Mouse (Mus musculus): Measurements from ENCODE around the gene Zfp784. TPM values are rescaled to one million over a fixed set of nuclear protein-coding genes. Genes with fewer than 3 reads are reported as not detected.
"Not testable (repeated sequence)": the region's sequence is repeated elsewhere in the genome, so short reads cannot be mapped to it uniquely, and the experiment has no call there.

The Zfp784 gene
- total and polyA plus RNA-seq, 2 experiments from 2014 or later = 5.0 to 5.2 TPM

DNA sequence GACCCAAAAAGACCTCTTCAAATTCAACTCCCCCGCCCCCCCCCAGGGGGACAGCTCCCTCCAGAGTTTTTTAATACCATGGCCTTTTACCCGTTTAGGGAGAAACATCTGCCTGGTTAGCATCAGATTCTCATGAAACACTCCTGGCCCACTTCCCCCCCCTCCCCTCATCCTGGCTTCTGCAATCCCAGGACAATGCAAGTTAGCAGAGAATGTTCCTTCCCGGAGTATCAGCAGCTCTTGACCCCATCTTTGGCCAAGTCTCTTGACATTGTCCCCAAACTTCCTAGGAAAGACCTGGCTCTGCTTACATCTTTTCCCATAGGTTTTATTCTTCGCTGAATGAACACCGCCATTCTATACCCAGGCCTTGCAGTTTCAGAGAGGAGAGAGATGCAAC is 17.0 kb downstream of the Zfp784 start:
- Histone ChIP-seq H3K9me3 (ENCODE audit: low read length) (no peaks in the 10 kb centered on the region), H3K36me3 (ENCODE audit: insufficient read depth) (peaks cover 35% of the 10 kb centered on the region), H3K4me3 (ENCODE audit: low read depth, low read length) (peak overlapping the region; percentile 78), H3K27ac (ENCODE audit: low read depth, low read length) (peak overlapping the region; percentile 90), H3K4me2 (ENCODE audit: low read depth) (peak overlapping the region; percentile 85), H3K27me3 (ENCODE audit: insufficient read depth, low read length) (no peaks in the 10 kb centered on the region), H3K9ac (peak overlapping the region; percentile 96), H3K4me1 (ENCODE audit: insufficient read depth) (peaks cover 5% of the 10 kb centered on the region)
- TF ChIP-seq CTCF (IDR thresholded peaks at IDR 0.05; ENCODE audit: low read depth) = no peak
- ATAC-seq = no peak
- DNase-seq = no peak
- WGBS = 46% methylated on average over 5 of the region's 5 CpGs

GRCm38 (mm10) chr7:5020685-5021084 is 17.6 kb downstream of the Zfp784 start:
- Histone ChIP-seq H3K27me3 (ENCODE audit: insufficient read depth, low read length) (no peaks in the 10 kb centered on the region), H3K27ac (ENCODE audit: low read depth, low read length) (peak overlapping the region; percentile 90), H3K4me3 (ENCODE audit: low read depth, low read length) (peak overlapping the region; percentile 78), H3K9me3 (ENCODE audit: low read length) (no peaks in the 10 kb centered on the region), H3K36me3 (ENCODE audit: insufficient read depth) (peaks cover 31% of the 10 kb centered on the region), H3K9ac (peak overlapping the region; percentile 96), H3K4me2 (ENCODE audit: low read depth) (peak overlapping the region; percentile 85), H3K4me1 (ENCODE audit: insufficient read depth) (peaks cover 10% of the 10 kb centered on the region)
- ATAC-seq (peak; percentile 17), DNase-seq (no peak)
- under 1% methylated on average over 10 of the region's 15 CpGs for WGBS
- TF ChIP-seq CTCF (IDR thresholded peaks at IDR 0.05; ENCODE audit: low read depth) = no peak

DNA sequence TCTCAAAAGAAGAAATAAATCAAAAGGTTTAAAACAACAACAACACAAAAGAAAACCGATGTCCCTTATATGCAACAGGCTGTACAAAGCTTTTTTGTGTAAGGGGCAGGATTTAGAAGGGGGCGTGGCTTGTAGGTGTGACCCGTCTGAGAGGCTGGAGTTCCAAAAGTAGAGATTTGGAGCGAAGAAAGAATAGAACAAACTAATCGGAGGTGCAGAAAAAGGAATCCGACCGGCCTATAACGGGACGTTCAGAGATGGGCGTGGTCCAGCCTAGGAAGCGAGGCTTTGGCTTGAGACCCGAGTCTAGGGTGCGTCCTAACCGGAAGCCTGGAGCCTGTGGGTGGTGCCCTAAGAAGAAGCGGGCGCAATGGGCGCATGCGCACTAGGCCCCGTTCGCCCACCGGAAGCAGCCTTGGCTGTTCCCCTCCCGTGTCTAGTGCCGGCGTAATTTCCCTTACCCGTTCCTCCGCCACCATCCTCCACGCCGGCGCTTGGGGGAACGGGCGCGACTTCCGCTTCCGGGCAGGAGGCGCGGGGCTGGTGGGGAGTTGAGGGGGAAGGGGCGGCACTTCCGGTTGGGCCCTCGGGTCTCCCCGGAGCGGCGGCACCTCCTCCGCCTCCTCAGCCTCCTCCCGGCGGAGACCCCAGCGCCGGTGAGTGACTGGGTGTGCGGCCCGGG is 18.1 kb downstream of the Zfp784 start, which contains the start of the genes Zfp865 and Ccdc106:
TSS of gene Zfp865 (plus strand) at position 377 of the 682 bp plus-strand sequence.
TSS of gene Ccdc106 (plus strand) at position 554 of the 682 bp plus-strand sequence.
- H3K36me3 ChIP-seq (ENCODE audit: insufficient read depth) = peaks cover 26% of the 10 kb centered on the region
- peak; percentile 99 for DNase-seq
- TF ChIP-seq CTCF (IDR thresholded peaks at IDR 0.05; ENCODE audit: low read depth) = peak; percentile 23
- peaks cover 10% of the 10 kb centered on the region for H3K4me1 ChIP-seq (ENCODE audit: insufficient read depth)
- no peaks in the 10 kb centered on the region for H3K9me3 ChIP-seq (ENCODE audit: low read length)
- peak within 1 kb of the TSS; percentile 78 for H3K4me3 ChIP-seq (ENCODE audit: low read depth, low read length)
- H3K27me3 ChIP-seq (ENCODE audit: insufficient read depth, low read length) = no peaks in the 10 kb centered on the region
- H3K27ac ChIP-seq (ENCODE audit: low read depth, low read length) = peak within 1 kb of the TSS; percentile 90
- under 1% methylated on average over 43 of the region's 49 CpGs for WGBS
- peak within 1 kb of the TSS; percentile 85 for H3K4me2 ChIP-seq (ENCODE audit: low read depth)
- H3K9ac ChIP-seq = peak within 1 kb of the TSS; percentile 96
- peak; percentile 94 for ATAC-seq

DNA sequence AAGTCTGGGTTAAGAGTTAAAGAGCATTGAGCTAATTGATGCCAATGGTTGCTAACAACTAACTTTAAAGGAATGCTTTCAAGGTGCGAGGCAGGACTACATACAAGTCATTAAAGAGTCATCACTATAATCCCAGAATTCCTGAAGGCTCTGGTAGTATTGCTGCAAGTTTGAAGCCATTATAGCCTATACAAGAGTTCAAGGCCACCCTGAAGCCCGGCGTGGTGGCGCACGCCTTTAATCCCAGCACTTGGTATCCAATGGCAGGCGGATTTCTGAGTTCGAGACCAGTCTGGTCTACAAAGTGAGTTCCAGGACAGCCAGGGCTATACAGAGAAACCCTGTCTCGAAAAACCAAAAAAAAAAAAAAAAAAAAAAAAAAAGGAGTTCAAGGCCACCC is 18.7 kb downstream of the Zfp784 start:
- ATAC-seq, H3K9ac ChIP-seq: not testable (repeated sequence)
- H3K4me3 ChIP-seq (ENCODE audit: low read depth, low read length) = peak overlapping the region; percentile 78

DNA sequence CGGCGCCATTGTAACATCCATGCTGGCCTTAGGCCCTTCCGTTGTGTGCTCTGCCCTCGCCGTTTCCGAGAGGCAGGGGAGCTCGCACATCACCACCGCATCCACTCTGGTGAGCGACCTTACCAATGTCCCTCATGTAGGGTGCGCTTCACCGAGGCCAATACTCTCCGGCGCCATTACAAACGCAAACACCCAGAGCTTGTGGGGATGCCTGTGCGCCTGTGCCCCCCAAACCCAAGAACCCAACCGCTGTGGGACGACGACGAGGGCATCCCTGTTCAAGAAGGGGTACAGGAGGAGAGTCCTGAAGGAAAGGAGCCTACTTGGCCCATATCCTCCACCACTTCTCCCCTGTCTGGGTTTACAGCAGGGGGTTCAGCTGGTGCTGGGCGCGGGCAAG is 20.3 kb downstream of the Zfp784 start:
- no peak overlapping the region for H3K27ac ChIP-seq (ENCODE audit: low read depth, low read length)
- H3K4me1 ChIP-seq (ENCODE audit: insufficient read depth) = peaks cover 10% of the 10 kb centered on the region
- DNase-seq (no peak), ATAC-seq (no peak)
- no peak overlapping the region for H3K9ac ChIP-seq
- H3K4me2 ChIP-seq (ENCODE audit: low read depth) = no peak overlapping the region
- H3K27me3 ChIP-seq (ENCODE audit: insufficient read depth, low read length) = no peaks in the 10 kb centered on the region
- H3K9me3 ChIP-seq (ENCODE audit: low read length) = no peaks in the 10 kb centered on the region
- H3K4me3 ChIP-seq (ENCODE audit: low read depth, low read length) = no peak overlapping the region
- no peak for TF ChIP-seq CTCF (IDR thresholded peaks at IDR 0.05; ENCODE audit: low read depth)
- WGBS = 98% methylated on average over 21 of the region's 21 CpGs
- peaks cover 10% of the 10 kb centered on the region for H3K36me3 ChIP-seq (ENCODE audit: insufficient read depth)

More for the DNA sequence above, 18.7 kb downstream of the Zfp784 start:
- Histone ChIP-seq H3K4me2 (ENCODE audit: low read depth) (peak overlapping the region; percentile 85), H3K36me3 (ENCODE audit: insufficient read depth) (peaks cover 21% of the 10 kb centered on the region), H3K27ac (ENCODE audit: low read depth, low read length) (peak overlapping the region; percentile 46; the same call in 1 of the 2 replicates)
- not testable (repeated sequence) for H3K9me3 ChIP-seq (ENCODE audit: low read length); H3K27me3 ChIP-seq (ENCODE audit: insufficient read depth, low read length); DNase-seq; H3K4me1 ChIP-seq (ENCODE audit: insufficient read depth)
- WGBS = 22% methylated on average over 8 of the region's 8 CpGs

GRCm38 (mm10) chr7:5017352-5017751 is 20.9 kb downstream of the Zfp784 start:
- DNase-seq (no peak), ATAC-seq (no peak)
- peaks cover 10% of the 10 kb centered on the region for H3K36me3 ChIP-seq (ENCODE audit: insufficient read depth)
- peak; percentile 36; the same call in 1 of the 2 replicates for TF ChIP-seq CTCF (IDR thresholded peaks at IDR 0.05; ENCODE audit: low read depth)
- no peaks in the 10 kb centered on the region for H3K9me3 ChIP-seq (ENCODE audit: low read length)
- no peaks in the 10 kb centered on the region for H3K27me3 ChIP-seq (ENCODE audit: insufficient read depth, low read length)
- no peak overlapping the region for H3K27ac ChIP-seq (ENCODE audit: low read depth, low read length)
- H3K4me3 ChIP-seq (ENCODE audit: low read depth, low read length) = no peak overlapping the region
- H3K4me2 ChIP-seq (ENCODE audit: low read depth) = no peak overlapping the region
- H3K4me1 ChIP-seq (ENCODE audit: insufficient read depth) = peaks cover 10% of the 10 kb centered on the region
- 91% methylated on average over 16 of the region's 16 CpGs for WGBS
- H3K9ac ChIP-seq = no peak overlapping the region

- Histone ChIP-seq H3K27ac (ENCODE audit: low read depth, low read length) (no peak overlapping the region), H3K36me3 (ENCODE audit: insufficient read depth) (peaks cover 9% of the 10 kb centered on the region), H3K9ac (no peak overlapping the region), H3K4me3 (ENCODE audit: low read depth, low read length) (no peak overlapping the region), H3K4me2 (ENCODE audit: low read depth) (no peak overlapping the region), H3K27me3 (ENCODE audit: insufficient read depth, low read length) (no peaks in the 10 kb centered on the region), H3K9me3 (ENCODE audit: low read length) (no peaks in the 10 kb centered on the region), H3K4me1 (ENCODE audit: insufficient read depth) (peaks cover 10% of the 10 kb centered on the region)
- no peak for TF ChIP-seq CTCF (IDR thresholded peaks at IDR 0.05; ENCODE audit: low read depth)
- WGBS = 100% methylated on average over 2 of the region's 2 CpGs
- DNase-seq = no peak
- no peak for ATAC-seq
Measured at GRCm38 (mm10) chr7:5016920-5017319, 21.3 kb downstream of the Zfp784 start.

Measured in forebrain, postnatal 0 days (tissue).